Mouse (Mus musculus): ENCODE measurements around the gene Myo5c.

Gene Myo5c

DNA sequence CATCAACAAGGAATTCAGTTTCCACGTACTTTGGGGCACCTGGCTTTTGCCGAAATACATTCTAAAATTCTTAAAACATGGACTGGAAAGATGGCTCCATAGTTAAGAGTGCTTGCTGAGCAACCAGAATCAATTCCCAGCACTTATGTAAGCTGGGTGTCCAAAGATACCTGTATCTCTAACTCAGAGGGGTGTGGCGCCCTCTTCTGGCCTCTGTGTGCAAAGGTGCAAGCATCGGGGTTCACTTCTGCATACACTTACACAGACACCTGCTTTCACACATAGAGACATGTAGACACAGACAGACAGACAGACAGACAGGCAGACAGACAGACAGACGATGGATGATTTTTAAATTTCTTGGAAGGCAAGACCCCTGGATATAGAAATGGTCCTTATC lies 49.0 kb downstream of the Myo5c start:
- DNase-seq (ENCODE audit: low read depth, low spot score), result peak; percentile 57

DNA sequence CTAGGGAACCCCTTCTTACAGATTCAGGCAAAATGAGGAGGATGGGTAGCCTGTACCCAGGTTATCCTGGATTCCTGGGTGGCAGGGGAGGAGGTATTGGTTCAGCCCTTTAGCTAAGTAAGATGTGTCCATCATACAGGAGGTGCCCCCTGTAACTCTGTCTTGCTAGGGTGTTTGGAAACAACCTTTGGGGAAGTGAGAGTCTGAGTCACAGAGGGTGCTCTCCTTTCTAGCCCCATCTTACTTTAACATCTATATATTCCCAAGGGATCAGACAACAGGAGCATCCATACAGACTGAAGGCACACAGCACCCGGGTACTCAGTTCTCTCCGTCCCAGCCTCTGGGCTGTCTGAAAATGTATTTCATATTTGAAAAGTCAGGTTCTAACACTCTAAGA lies 50.4 kb downstream of the Myo5c start:
- DNase-seq (ENCODE audit: low read depth, low spot score), result no peak

GRCm38 (mm10) chr9:75282830-75283229 lies 51.0 kb downstream of the Myo5c start:
- peak; percentile 38 for DNase-seq (ENCODE audit: low read depth, low spot score)

DNA sequence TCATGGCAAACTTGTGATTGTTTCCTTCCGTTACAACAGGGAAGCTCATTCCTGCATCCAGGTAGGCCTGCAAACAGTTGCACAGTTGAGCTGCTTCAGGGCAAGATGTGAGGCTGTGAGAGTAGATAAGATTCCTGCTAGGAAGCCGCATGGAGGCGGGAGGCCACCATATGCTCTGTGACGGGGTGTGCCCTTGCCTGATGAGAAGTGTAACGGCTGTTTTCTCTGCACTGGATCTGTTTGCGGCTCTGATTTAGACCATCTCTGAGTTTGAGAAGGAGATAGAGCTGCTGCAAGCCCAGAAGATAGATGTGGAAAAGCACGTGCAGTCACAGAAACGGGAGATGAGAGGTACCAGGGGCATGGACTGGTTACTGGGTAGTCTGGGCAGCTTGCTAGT lies 51.8 kb downstream of the Myo5c start:
- DNase-seq (ENCODE audit: low read depth, low spot score), result no peak

- no peak for DNase-seq (ENCODE audit: low read depth, low spot score)
Observed at GRCm38 (mm10) chr9:75285363-75285762, 53.5 kb downstream of the Myo5c start.

GRCm38 (mm10) chr9:75287636-75288035 lies 55.8 kb downstream of the Myo5c start:
- DNase-seq (ENCODE audit: low read depth, low spot score), result no peak

DNA sequence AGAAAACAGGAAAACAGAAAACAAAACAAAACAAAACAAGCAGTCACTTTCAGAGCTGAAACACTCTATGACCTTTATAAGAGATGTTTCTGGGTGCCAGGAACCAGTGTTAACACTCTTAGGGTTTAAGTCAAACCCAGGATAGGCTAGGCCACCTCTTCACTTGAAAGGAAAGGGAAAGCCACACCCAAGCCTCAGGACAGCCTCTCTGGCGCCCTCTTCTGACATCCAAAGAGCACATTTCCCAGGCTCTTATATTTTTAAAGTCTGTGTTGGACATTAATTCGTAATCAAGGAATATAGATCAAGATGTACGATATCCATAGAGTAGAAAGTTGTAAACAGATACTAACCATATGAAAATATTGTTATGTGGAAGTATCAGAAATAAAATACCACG lies 57.7 kb downstream of the Myo5c start:
- no peak for DNase-seq (ENCODE audit: low read depth, low spot score)

GRCm38 (mm10) chr9:75299342-75299741 lies 67.5 kb downstream of the Myo5c start:
- no peak for DNase-seq (ENCODE audit: low read depth, low spot score)

GRCm38 (mm10) chr9:75303033-75303432 lies 71.2 kb downstream of the Myo5c start:
- DNase-seq (ENCODE audit: low read depth, low spot score), result no peak

DNA sequence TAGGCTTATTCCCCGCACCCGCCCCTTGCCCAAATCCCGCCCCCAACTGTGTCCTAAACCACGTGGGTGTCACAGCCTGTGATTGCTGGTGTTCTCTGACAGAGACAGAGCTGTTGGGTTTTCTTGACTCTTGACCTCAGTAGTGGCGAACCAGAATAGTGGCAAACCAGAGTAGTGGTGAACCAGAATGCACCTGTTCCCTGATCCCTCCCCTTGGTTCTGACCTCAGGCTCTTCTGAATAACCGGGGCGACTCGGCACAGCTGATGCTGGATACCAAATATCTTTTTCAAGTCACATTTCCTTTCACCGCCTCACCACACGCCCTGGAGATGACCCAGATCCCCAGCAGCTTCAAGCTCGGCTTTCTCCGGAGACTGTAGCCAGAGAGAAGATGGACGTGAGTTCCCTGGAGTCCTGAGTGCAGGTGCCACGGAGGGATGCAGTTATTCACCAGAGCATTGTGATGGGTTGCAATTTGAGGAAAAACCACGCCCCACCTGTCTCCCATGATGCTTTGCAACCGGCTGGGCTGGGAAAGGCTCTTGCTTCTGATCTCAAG lies 72.0 kb downstream of the Myo5c start:
- DNase-seq (ENCODE audit: low read depth, low spot score), result no peak

- no peak for DNase-seq (ENCODE audit: low read depth, low spot score)
Observed at GRCm38 (mm10) chr9:75304286-75304685, 72.5 kb downstream of the Myo5c start.

DNA sequence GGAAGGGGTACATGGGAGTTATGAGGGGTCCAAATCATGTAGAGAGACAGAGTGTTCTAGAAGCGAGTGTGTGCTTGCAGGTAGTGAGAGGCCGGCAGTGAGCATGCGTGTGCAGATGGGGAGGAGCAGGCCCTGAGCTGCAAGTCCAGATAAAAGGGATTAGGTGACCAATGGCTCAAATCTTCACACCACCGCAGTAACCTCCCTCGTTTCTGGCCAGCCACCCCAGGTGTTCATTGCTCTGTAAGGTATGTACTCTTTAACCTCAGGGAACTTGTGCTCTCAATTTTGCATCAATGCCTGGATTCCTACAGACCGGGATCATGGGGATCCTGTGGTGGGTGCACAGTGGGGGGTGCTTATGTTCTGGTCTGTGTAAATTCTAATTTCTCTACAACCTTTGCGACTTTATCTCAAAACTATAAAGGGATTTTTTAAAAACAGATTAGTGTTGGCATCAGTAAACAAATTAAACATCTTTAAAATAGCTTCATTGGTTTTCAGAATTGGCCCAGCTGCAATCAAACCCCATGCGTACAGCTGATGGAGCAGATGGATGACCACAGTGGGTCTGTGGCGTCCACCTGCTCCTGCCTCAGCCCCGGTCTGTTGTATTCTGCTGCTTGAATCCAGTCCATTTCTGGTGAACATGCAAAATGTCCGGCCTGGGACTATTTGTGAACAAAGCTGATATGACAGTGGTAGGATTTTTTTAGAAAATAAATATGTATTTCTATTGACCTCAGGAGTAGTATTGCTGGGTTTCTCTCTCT lies 74.5 kb downstream of the Myo5c start, which contains the start of gene Gnb5:
Gene Gnb5 (plus strand): TSS at position 163 of the 773 bp plus-strand sequence.
- no peak for DNase-seq (ENCODE audit: low read depth, low spot score)

DNA sequence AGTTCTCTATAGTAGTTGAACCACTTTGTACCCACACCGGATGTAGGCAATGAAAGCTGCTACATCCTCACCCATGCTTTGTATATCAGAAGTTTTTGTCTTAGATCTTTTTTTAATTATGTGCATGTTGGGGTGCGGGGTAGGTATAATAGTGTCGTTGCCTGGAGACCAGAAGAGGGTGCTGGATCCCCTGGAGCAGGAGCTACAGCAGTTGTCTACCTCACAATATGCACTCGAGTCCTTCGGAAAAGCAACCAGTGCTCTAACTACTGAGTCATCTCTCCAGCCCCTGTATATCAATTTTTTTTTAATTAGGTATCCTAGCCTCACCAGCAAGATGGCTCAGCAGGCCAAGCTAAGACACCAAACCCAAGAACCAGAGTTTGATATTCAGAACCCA lies 75.2 kb downstream of the Myo5c start:
- no peak for DNase-seq (ENCODE audit: low read depth, low spot score)

GRCm38 (mm10) chr9:75308621-75309020 lies 76.8 kb downstream of the Myo5c start:
- no peak for DNase-seq (ENCODE audit: low read depth, low spot score)

DNA sequence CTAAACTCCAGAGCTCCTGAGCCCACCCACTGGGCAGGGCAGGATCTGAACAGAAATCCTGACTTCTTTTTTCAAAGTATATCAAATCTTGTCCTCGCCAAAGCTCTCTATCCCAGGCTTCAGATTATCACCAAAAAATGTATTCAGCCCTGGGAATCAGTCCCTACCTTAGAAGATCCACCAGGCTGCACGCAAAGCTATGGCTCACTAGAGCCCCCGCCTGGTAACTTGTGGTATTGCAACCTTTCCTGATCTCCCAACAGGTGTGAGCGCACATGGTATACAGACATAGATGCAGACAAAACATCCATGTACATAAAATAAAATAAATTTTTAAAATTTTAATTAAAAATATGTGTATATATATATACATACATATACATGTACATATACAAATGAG lies 80.2 kb downstream of the Myo5c start:
- peak; percentile 49 for DNase-seq (ENCODE audit: low read depth, low spot score)

DNA sequence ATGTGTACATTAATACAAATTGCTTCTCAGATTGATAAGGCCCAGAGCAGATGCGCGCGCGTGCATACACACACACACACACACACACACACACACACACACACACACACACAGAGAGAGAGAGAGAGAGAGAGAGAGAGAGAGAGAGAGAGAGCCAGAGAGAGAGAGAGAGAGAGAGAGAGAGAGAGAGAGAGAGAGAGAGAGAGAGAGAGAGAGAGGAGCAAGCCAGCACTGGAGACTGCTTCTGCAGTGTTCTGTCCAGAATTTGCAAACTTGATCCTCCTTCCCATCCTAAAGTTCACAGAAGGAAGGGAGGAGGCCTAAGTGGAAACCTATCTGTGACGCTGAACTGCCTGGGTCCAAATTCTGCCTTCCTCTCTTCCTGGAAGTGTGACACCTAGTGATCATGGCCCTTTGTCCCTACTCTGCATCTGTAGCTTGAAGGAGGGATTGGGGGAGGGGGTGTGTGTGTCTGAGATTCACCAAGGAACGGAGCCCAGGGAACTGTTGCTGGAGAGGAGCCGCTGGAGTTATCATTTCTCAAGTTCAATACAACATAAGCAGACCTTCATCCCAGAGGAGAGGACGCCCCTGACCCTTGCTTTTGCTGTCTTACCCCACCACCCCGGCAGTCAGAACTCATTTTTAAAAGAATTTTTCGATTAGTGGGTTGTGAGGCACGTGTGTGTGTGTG lies 81.5 kb downstream of the Myo5c start:
- no peak for DNase-seq (ENCODE audit: low read depth, low spot score)

- DNase-seq (ENCODE audit: low read depth, low spot score), result peak; percentile 31
Observed at GRCm38 (mm10) chr9:75313832-75314516, 82.2 kb downstream of the Myo5c start.

GRCm38 (mm10) chr9:75314517-75315105 lies 82.8 kb downstream of the Myo5c start:
- no peak for DNase-seq (ENCODE audit: low read depth, low spot score)

GRCm38 (mm10) chr9:75315238-75315637 lies 83.4 kb downstream of the Myo5c start:
- DNase-seq (ENCODE audit: low read depth, low spot score), result no peak

DNA sequence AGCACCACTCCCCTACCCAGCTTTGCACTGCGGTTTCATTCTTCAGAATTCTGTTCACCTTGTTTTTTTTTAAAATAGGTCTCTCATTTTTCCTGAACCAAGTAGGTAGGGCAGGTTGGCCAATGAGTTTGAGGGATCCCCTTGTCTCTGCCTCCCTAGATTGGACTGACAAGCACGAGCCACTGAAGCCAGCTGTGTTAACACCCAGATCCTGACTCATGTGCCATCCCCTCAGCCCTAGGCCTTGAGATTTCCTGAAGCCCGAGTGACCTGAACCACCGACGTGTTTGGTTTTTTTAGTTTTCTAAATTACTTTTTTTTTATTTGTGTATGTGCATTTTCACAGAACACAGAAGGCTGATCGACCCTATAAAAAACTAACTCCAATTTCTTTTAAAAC lies 85.0 kb downstream of the Myo5c start:
- DNase-seq (ENCODE audit: low read depth, low spot score), result no peak

DNA sequence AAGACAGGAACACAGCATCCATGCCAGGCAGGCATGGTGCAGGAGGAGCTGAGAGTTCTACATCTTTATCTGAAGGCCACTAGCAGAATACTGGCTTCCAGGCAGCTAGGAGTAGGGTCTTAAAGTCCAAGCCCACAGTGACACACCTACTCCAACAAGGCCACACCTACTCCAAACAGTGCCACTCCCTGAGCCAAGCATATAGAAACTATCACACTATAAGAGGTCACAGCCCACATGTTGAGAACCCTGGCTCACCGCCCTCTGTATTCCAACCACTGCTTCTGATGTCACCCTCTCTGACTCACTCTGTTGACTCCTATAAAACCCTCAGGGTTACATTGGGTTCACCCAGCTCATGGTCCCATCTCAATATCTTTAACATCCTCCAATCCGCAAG lies 86.4 kb downstream of the Myo5c start:
- DNase-seq (ENCODE audit: low read depth, low spot score), result no peak

DNA sequence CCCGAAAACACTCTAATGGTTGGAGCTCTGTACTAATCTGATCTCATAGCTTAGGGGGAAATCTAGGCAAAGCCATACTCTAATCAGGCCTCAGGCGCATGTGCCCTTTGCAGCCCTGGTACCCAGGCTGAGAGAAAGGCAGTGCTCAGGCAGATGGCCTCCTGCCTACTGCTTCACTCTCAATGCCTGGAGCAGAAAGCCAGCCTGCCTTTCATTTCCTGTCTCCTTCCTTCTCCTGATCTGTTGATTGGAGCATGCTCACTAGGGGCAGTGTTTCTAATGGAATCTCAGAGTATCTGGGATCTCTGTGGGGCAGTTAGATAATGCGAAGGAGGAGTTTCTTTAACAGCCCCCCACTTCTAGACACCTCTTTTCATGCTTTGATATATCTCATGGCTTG lies 87.5 kb downstream of the Myo5c start:
- no peak for DNase-seq (ENCODE audit: low read depth, low spot score)
